Mouse (Mus musculus) CD4-positive helper T cell, adult 2 months (primary cell): ENCODE data around the gene Usp10.

Source experiments
- DNase-seq: peaks from one replicate; pipeline ENCODE4 v3.0.0-alpha.2; 2012; ENCODE audit warnings: low read depth, missing footprints, low spot score

The Usp10 gene

DNA sequence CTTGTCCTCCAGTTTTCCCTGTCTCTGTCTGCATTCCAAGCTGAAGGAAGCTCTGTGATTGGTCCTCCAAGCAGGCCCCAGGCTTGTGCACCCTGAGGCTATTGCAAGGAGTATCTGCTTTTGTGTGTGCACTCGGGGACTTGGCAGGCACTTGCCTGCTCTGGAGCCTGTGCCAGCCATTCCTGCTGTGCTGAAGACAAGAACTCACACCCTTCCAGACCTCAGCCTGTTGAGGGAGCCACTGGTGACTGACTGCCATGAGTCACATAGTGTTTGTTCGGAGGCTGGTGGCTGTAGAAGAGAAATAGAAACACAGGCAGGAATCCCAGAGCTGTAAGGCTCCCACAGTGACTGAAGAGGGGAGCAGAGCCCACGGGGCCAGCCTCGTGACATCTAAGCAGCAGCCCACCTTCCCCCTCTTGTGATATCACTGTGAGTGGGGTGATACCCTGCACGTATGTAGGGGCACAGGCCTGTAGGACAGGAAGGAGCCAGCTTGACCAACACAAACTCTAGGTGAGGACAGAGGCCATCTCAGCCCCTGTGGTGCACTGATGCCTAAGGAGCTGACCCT, 50.5 kb downstream of the Usp10 start:
- DNase-seq = no peak

GRCm38 (mm10) chr8:119964859-119965258, 54.7 kb downstream of the Usp10 start:
- DNase-seq = no peak

DNA sequence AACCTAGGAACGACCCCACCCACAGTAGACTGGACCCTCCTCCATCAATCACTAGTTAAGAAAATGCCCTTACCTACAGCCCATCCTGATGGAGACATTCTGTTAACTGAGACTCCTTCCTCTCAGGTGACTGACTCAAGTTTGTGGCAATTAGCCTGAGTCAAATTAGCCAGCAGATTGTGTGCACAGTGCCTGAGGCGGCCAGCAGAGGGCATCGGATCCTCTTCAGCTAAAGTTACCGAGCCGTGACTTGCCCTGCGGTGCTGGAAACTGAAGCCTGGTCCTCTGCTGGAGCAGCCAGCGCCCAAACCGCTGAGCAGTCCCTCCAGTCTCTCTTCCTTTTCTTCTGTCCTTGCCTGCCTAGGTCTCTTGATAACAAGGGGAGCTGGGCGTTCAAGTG, 57.3 kb downstream of the Usp10 start:
- no peak for DNase-seq

- DNase-seq = no peak
Observed at GRCm38 (mm10) chr8:119970169-119970568, 60.0 kb downstream of the Usp10 start.

DNA sequence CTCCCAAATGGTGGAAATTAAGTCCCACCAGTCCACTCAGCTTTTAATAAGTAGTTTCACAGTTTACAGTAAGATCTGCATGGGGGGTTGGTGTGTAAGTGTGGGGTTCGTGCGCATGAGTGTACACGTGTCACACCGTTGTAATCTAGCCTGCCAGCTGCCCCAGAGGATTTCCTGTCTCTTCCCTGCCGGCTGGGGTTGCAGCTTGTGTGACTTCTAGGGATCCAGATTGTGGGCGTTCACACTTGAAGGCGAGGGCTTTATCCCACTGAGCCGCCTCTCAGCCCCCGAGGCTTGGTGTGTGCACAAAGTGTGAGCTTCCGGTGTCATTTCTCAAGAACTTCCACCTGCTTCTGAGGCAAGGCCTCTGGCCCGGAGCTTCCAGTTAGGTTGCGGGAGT, 62.4 kb downstream of the Usp10 start:
- DNase-seq = peak; percentile 9

DNA sequence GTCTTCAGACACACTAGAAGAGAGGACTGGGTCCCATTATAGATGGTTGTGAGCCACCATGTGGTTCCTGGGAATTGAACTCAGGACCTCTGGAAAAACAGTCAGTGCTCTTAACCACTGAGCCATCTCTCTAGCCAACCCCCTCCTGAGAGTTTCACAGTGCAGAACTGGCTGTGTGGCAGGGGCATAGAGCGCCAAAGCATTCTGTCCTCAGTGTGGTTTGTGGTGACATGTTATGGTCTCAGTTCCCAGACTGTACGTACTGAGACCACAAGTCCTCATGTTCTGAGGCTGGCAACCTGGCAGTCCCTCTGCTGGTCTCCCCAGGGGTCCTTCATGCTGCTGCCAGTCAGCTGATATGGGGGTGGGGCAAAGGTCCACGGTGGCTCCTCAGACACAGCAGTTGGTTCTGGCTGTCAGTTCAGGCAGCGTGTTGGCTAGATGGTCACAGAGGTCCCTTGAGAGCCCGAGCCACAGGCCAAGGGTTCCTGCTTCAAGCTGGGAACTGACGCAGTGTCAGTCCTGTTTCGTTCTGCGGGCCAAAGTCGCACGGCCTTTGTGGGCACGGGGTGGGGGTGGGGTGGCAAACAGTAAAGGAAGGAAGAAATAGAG, 68.7 kb downstream of the Usp10 start:
- DNase-seq = no peak

- DNase-seq = no peak
Observed at GRCm38 (mm10) chr8:119981253-119981652, 71.1 kb downstream of the Usp10 start.

GRCm38 (mm10) chr8:119984085-119984484, 73.9 kb downstream of the Usp10 start:
- DNase-seq = peak; percentile 28

DNA sequence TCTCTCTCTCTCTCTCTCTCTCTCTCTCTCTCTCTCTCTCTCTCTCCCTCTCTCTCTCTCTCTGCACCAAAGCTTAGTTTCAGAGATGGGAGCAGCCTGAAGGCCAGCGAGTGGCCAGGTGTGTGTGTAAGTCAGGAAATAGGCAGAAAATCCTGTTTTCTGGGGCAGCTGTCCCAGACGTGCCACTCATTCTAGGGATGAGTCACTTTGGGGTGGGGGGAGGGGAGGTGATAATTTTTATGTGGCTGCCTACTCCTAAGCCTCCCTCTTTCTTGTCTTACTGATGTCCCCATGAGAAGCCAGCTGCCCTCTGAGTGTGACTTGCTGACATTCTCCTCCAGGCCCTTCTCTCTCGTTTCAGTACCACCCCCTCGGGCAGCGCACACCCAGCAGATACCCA, 76.0 kb downstream of the Usp10 start:
- no peak for DNase-seq

DNA sequence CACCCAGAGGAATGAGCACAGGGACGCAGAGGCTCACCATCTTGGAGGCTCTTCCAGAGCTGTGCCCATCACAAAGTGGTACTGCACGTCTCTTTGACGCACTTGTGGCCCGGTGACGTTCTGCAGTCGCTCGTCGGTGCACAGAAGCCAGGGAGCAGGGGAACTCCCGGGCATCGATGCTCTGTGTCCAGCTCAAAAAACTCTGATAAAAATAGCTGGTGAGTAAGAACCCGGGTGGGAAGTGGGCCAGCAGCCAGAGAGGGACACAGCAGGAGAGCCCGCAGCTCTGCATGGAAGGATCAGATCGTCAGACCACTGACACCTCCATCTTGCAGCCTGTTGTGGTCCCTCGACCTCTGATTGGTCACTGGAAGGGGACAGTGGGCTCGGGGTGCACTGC, 77.9 kb downstream of the Usp10 start:
- no peak for DNase-seq

GRCm38 (mm10) chr8:119992249-119992648, 82.1 kb downstream of the Usp10 start, which contains the start of gene Crispld2:
Gene Crispld2 (plus strand): TSS chr8:119992438.
- peak; percentile 35 for DNase-seq

DNA sequence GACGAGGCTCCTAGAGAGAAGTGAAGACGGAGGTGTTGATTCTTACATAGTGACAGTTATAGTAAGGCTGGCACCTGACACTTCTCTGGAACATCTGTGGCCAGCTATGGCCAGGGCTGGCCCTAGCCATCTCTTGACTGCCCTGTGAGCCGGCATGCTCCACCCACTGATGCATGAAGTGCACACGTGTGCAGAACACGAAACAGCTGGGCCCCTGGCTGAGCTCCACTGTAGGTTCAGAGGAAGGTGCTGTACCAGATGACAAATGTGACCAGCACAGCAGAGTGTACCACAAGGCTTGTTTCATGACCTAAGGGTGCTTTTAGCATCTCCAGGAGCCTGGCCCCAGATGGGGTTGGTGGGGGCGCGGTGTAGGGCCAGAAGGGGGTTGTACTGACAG, 84.0 kb downstream of the Usp10 start:
- no peak for DNase-seq

- no peak for DNase-seq
Observed at GRCm38 (mm10) chr8:119994556-119994955, 84.4 kb downstream of the Usp10 start.

DNA sequence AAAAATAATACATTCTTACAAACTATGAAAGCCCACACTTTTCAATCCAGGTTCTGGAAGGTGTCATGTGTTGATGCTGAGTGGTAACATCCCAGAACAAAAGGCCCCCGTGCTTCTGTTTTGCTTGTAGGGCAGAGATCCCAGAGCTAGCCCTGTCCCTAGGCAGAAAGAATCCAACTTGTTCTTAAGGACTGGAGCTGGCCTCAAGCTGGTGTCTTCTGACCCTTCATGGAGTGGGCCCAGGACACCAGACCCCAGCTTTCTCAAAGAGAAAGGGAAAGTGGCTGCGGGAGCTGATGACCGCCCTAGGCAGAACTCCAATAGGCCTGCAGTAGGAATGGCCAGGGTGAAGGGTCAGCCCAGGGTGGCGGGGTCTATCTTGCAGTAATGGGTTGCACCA, 87.1 kb downstream of the Usp10 start:
- DNase-seq = no peak

DNA sequence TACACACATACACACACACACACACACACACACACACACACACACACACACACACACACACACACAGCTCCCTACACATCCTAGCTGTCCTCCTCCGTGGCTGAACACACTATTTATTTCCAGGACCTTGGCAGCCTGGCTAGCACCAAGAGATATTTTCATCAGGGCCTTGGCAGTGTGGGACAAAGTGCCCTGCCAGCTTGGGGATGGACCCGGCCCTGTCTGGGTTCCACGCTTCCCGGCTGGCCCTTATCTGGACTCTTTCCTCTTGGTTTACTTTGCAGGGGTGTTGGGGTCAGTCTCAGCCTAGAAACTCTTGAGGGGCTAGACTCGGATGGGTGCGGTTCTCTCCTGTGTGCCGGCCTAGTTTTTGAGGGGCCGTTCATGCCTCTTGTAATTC, 90.3 kb downstream of the Usp10 start:
- no peak for DNase-seq

DNA sequence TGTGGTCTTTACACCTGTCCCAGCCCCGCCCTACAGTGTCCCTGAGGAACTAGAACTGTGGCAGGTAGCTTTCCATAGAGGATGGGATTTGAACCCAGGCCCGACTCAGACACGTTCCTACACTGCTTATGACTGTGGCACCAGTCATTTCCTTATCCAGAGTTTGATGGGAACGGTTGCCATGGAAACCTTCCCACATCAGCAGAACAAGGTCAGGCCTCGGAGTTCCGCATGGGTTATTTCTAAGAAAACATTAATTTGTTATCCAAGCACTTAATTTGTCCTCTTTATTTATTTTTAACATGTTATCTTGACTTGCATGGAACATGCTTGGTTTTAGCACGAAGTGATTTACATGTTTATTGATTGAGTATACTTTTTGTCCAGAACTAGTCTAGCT, 91.6 kb downstream of the Usp10 start:
- no peak for DNase-seq

GRCm38 (mm10) chr8:120002348-120002747, 92.2 kb downstream of the Usp10 start:
- no peak for DNase-seq

- no peak for DNase-seq
Observed at GRCm38 (mm10) chr8:120004154-120004702, 94.1 kb downstream of the Usp10 start.

- no peak for DNase-seq
Observed at GRCm38 (mm10) chr8:120004705-120005381, 94.7 kb downstream of the Usp10 start.

DNA sequence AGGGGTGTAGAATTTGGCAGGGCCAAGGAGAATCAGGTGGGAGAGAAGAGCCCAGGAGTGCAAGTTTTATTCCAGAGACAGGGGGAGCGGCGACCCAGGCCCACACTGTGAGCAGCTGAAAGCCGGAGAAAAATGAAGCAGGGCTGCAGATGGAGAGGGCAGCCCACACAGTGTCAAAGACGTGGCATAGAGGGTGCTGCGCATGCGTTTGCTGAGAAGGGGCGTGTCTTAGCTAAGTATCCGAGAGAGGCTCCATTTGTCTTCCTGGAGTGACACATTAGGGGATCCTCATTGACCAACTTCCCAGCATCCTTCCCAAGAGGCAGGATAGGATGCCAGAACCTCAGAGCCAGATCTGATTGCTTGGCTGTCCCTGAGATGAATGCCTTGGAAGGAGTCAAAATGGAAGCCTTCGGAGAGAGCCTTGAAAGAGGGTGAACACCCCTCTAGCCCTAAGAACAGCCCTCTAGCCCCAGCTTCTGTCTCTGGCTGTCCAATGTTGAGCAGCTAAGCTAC, 96.5 kb downstream of the Usp10 start:
- no peak for DNase-seq
